Mouse (Mus musculus): ENCODE data around the gene Cpb1.
A peak's percentile ranks its signal among the peaks of the same experiment; 100 is the strongest.

DNA sequence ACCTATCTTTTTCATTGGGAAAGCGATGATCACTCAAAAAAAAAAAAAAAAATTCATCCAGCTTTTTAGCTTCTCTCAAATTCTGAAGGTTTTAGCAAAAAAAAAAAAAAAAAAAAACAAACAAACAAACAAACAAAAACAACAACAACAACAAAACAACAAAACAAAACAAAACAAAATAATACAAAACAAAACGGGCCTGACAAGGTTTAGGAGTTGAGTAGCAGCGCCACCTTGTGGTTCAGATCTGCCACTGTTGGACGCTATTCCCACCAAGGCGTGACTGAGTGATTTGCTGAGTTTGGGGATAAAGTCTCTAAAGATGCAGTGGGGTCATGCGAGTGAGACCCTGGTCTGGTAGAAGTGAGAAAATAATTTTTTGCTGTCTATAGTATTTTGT lies 76.7 kb downstream of the Cpb1 start:
- no peak for TF ChIP-seq POLR2A (IDR thresholded peaks at IDR 0.05; ENCODE audit: borderline replicate concordance, extremely low read depth, insufficient read depth, insufficient read length, poor library complexity, severe bottlenecking)
- peak; percentile 78 for TF ChIP-seq CTCF (IDR thresholded peaks at IDR 0.05; ENCODE audit: borderline replicate concordance, extremely low read depth, insufficient read depth, insufficient read length)
